Mouse (Mus musculus) erythroblast, embryonic 14.5 days (primary cell): ENCODE measurements around the gene Mustn1.

Experiments
- GATA1 ChIP-seq: IDR thresholded peaks from 2 replicates; pipeline ENCODE4 v1.6.1; 2012; ENCODE audit warnings: low read length, inconsistent platforms, mixed read lengths
- TAL1 ChIP-seq: IDR thresholded peaks from 3 replicates; pipeline ENCODE4 v1.6.1; 2012; ENCODE audit warnings: low read length, inconsistent platforms, mixed read lengths

DNA sequence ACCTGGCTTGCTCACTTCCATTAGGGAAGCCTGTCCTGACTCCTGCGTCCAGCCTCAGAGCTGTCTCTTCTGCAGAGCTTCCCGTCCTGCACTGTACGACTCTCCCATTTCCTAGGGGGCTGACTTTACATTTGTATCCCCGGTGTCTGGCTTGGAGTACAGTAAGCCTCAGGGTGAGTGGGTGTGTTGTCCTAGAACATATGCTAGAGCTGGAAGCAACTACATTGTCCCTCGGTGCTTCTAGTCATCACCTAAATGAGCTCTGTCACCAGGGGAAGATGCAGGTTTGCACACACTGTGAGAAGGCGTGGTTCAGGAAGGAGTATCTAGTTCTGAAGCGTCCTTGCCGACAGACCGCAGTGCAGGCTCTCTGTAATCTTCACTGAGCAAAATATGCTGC is 16.6 kb upstream of the Mustn1 start:
- no peak for TF ChIP-seq TAL1
- TF ChIP-seq GATA1: no peak
